Mouse (Mus musculus) frontal cortex, postnatal 10 days (tissue): ENCODE measurements around the gene Trp53rkb.

Source experiments
- DNase-seq, 2 experiments: peaks; one replicate each; pipeline ENCODE4 v3.0.0; 2022; ENCODE audit warnings: low spot score in 2 of 2, mixed read lengths in 1 of 2

The Trp53rkb gene

DNA sequence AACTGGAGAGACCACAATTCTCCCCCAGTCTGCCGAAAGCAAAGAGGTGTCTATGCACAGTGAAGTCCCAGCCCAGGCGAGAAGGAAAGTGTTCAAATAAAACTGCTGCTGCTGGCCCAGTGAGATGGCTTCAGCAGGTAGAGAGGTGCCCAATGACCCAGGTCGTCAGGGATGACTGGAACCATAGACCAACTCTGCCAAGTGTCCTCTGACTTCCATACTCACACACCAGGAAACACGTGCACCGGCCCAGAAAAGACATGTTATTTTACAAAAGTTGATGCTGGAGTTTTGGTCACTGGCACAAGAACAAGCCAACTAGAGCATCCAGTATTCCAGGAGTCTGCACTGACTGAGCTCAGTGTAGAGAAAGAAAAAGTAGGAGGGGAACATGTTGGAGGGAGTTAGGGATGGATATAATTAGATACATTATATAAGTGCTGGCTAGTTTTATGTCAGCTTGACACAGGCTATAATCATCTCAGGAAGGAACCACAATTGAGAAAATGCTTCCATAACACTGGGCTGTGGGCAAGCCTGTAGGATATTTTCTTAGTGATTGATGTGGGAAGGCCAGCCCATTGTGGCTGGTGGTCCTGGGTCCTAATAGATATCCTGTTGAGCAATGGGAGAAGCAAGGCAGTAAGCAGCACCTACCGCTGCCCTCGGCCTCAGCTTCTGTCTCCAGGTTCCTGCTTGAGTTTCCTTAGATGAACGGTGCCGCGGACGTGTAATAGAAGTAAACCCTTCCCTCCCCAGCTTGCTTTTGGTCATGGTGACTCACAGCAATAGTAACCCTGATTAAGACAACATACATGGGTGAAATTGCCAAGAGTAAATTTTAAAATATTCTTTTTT is 7.5 kb downstream of the Trp53rkb start:
- no peak for DNase-seq

DNA sequence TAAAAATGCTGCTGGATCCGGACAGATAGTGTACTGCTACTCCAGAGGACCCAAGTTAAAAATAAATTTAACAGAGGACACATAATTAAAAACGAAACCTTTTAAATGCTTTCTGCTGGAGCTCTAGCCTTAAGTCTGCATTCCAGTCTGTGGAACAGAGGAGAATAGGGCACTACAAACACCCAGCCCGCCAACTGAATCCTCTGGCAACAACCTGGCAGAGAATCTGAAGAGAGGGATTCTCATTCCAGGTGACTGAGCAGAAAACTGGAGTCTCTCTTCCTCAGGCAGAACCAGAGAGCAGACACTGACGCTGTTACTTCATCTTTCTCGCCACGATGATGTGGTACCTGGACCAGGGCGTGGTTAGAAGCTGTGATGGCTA is 8.1 kb downstream of the Trp53rkb start:
- DNase-seq: no peak

DNA sequence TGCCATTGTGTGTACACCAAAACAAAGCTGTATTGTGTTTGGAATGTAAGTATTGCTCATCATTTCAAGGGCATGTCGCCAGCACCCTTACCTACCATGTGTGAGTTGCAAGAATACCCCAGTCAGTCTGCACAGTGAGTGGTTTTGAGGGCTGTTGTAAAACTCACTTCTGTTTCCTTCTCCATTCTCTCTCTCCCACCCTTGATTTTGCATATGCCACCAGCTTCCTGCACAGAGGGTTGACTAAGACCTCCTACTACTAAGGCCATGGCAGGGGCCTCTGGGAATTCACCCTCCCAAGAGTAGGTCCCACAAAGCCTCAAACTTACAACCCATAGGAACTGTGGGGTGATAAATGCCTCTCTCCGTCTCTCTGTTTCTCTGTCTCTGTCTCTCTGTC is 9.1 kb downstream of the Trp53rkb start:
- DNase-seq: no peak

DNA sequence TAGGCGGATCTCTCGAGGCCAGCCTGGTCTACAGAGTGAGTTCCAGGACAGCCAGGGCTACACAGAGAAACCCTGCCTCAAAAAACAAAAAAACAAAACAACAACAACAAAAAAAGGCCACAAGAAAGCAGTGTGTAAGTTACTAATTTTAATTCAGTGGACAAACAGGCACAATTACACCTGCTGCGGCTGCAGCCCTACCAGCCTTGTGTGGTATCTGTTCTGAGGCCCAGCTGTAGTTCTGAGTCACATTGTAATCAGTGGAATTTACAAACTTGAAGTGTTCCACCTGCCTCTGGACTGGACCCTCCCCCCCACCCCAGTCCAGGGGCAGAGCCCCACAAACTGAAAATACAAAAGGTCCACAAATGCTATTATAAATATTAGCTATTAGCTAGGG is 11.0 kb downstream of the Trp53rkb start:
- no peak for DNase-seq

DNA sequence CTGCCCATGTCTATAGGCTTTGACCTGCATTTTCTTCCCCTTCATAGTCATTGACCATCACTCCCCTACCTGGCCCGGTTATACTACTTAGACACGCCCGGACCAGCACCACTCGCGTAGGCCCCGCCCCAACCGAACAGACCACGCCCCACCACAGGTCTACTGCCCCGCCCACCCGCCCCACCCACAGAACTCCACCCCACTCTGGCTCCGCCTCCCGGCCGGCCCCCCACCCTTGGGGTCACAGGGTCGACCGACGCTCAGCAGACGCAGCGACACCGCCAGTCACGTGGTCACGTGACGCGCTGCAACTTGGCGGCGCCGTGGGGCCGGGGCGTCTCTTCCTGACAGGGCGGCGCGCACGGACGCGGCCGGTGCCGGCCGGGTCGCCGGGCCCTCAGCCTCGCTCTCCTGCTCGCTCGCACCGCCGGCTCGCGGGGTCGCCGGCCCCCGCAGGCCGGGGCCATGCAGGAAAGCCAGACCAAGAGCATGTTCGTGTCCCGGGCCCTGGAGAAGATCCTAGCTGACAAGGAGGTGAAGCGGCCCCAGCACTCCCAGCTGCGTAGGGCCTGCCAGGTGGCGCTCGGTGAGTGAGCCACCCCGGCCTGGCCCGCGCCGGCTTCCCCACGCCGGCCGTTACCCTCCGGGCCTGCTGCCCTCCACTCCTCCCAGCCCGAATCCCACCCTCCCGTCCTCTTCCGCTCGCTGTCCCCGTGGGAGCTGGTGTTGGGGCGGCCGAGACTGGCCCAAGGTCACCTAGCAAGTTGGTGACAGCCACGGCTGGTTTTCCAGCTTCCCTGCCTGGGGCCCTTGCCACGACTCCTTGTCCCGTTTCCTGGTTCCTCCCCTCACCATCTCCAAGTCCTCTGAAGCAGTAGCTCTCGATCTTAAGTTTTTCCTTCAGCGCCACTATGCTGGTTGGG is 13.2 kb downstream of the Trp53rkb start, which contains the start of gene Arfgef2:
Arfgef2 (plus strand) TSS at position 339 of the 923 bp plus-strand sequence.
- DNase-seq: peak; percentile 83 to 85

DNA sequence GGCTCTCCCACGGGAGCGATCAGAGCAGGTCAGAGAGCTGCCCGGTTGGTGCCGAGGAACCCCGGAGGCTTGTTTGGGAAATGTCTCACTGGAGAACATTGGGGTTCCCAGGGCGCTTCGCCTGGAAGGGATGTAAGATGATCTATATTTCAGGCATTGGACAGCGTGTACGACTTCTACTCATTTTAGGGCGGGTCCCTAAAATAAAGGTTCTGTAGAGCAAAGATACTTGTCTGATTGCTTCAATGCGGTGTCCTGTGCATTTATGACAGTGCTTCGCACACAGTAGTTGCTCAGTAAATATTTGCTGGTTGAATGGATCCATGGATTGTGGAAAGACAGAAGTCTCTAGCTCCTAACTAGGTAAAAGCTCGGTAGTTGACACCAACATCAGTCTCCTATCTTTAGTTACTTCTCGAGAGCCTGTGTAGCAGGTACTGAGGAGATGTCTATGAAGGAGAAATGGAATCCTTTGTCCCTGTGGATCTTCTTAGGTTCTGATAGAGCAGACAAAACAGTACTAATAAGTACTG is 13.9 kb downstream of the Trp53rkb start:
- DNase-seq: no peak

DNA sequence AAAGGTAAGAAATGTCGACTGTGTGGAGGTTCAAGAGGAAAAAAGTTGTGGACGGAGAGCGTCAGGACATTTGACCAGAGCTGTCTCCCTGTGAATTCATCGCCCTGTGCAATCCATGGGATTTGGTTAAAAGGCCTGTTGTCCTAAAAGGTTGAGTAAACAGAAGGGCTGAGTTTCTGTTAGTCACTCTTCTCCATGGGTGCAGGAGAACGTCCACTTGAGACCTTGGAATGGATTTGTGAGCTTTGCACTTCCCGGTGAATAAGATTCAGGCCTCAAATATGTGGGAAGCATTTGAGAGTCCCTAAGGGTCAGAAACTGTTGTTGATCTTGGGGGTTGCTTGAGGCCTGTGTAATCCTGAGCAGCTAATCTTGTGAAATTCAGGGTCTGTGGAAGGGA is 14.5 kb downstream of the Trp53rkb start:
- DNase-seq: no peak

DNA sequence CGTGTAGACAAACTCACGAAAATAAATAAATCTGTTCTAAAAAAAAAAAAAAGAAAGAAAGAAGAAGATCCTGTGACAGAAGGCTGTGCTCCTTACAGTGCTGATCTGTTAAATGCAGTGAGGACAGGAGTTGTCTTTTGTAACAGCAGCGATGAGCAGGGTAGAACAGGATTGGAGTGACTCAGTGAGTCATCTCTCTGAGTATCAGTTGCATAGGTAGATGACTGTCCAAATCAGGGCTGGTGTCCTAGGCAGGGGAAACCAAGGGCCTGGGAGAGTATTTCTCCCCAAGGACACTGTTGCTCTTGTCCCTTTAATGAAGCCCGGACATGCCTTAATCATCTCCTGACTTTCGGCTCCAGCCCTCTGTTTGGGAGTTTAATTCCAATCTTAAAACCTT is 17.2 kb downstream of the Trp53rkb start:
- DNase-seq: no peak

DNA sequence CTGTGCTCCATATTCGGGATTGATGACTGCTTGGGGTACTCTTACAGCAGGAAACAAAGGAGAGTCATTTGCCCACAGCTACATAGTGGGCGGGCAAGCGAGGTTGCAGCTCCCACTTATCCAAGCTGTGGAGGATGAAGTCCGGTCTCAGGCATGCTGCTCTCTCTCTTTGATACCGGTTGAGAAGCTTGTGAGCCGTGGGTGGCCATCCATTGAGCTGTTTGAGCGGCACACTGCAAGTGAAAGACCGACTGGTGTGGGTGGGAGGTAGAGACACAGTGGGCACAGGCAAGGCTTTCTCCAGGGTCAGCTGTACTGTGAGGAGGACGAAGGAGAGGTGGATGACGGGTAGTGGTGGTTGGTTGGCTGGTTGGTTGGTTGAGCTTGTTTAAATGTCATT is 18.5 kb downstream of the Trp53rkb start:
- no peak for DNase-seq

DNA sequence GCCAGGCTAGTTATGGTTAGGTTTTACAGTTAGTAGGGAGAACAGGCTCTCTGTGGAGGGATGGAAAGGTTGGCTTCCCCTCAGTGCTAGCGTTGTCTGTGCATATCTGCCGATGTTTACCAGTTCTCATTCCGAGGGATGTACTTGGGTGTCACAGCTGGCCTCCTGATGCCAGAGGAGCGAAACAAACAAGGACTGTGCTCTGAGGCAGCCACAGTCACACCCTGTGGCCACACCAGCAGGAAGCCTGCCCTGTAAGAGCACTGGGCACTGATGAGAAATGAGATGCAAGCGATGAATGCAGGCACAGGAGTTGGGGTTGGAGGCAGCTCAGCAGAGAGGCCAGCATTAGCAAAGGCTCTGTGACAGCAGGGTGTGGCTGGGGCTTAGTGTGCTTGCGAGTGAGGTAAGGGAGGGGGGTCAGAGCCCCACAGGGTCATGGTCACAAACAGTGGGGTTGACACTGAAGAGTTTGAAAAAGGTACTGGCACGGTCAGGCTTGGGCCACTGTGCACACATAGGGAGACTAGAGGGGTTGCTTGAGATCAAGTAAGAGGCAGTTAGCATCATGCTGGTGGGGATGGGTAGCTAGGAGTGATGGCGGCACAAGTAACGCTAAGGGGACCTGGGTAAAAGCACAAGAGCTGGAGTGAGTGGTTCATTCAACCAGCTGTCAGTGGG is 26.3 kb downstream of the Trp53rkb start:
- no peak for DNase-seq

DNA sequence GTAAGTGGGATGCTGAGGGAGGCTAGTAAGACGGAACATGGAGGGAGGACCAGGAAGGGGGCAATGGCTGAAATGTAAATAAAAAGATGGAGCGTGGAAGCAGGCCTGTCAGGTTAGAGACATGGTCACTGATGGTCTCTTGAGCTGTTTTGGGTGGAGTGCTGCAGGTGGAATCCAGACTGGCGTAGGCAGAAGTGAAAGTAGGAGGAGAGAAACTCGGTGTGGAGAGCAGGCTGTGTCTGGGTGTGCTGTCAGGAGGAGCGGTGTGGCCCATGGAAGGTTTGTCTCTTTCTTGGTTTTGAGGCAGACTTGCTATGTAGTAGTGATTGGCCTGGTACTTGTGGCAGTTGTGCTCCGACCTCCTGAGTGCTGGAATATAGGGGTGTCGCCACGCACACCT is 27.5 kb downstream of the Trp53rkb start:
- no peak for DNase-seq

DNA sequence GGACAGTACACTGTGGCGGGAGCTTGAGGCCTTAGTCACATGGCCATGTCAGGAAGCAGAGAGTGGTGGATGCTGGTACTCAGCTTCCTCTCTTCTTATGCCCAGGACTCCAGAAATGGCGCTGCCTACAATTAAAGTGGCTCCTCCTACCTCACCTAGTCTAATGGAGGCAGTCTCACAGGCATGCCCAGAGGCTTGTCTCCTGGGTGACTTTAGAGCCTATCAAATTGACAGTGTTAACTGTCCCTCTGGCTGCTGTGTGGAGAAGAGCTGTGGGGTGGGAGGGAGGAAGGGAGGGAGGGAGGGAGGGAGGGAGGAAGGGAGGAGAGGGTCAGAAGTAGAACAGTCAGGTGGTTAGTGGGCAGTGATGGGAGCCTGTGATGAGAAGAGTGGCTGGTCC is 28.5 kb downstream of the Trp53rkb start:
- no peak for DNase-seq

DNA sequence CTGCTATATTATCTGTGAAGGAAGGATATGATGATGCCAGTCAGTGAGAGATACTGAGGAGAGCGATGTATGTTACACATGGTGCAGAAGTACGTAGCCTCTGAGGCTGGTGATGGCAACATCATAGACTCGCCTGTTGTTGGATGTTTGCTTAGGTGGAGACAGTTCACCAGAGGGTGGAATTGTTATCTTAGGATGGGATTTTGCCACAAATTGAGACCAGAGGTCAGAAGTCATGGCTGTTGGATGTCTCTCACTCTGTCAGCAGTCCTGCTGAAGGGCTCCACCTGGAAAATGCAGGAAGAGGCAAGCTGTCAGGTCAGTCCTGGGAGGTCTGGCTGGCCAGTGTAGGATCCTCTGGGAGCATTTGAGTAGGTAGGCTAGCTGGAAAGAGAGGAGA is 29.1 kb downstream of the Trp53rkb start:
- no peak for DNase-seq

DNA sequence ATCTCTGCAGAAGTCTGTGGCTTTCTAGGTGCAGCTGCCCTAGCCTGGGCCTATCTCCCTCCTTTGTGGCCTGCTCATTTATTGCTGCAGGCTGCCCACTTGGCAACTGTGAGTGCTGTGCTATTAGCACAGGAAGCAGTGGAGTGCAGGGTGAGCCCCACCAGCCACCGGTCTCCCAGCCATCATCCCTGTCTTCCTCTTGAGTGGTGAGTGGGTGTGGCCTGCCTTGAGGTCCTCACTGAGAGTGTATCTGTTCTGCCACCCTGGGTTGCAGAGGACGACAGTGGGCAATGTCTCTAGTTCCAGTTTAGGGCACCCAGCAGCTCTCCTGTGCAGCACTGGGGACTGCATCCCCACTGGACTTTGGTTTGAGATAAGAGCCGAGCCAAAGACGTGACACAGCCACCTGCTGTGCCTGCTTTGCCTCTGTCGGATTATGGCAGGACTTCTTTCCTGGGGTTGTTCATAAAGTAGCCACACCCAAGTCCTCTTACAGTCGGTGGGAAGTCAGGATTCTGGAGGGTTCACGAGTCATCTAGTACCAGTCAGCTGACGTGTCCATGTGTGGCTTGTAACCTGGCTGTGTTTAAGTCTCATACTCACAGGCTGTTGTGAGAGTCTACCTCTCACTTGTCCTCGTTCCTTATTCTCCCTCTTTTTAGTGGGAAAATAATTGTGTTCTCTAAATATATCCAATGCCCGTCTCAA is 29.9 kb downstream of the Trp53rkb start:
- no peak for DNase-seq

DNA sequence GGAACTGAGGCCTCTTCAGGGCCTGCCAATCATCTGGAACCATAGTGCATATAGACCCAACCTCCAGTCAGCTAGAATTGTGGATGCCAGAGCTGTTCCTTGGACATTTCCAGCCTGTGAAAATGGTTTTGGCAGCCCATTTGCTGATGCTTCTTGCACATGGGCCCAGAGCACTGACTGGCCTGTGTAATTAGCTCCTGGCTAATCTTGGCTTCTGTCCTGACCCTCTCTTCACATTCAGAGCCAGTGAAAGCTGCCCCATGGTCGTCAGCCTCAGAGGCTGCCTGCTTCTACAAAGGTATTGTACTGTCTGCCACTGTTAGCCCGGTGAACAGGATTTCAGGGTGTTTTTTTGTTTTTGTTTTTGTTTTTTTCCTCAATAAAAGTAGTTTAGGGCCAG is 30.6 kb downstream of the Trp53rkb start:
- DNase-seq: no peak

DNA sequence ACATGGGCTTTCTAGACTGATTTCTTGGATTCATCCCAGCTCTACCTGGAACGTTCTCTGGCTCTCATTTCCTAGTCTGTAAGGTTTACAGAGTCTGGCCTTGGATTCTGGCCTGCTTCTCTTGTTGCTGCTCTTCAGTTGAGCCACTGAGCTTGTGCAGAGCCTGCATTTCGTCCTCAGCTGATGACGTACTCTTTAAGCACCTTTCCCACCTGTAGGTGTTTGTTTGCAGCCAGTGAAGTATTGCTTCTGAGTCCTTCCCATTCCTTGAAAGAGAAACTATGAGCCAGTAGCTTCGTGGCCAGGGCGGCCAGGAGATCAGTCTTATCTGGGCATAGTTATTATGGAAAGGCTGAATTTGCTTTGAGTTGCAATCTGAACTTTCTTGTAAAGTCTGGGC is 32.1 kb downstream of the Trp53rkb start:
- DNase-seq: no peak

DNA sequence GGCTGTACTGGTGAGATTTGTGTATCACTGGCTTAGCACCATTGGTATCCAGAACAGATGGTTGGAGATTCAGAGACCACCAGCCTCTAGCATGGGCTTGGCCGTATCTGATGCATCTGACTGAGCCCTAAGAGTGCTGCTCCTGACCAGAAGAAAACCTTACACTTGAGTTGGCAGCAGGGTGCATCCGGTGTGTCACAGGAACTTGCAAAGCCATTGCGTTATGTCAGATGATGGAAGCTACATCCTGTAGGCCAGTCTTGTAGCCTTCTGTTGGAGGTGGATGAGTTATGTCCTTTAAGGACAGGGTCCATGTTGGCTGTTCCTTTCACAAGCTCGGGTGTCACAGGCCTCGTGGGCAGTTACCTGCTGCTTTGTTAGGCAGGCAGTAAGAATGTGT is 32.7 kb downstream of the Trp53rkb start:
- no peak for DNase-seq

DNA sequence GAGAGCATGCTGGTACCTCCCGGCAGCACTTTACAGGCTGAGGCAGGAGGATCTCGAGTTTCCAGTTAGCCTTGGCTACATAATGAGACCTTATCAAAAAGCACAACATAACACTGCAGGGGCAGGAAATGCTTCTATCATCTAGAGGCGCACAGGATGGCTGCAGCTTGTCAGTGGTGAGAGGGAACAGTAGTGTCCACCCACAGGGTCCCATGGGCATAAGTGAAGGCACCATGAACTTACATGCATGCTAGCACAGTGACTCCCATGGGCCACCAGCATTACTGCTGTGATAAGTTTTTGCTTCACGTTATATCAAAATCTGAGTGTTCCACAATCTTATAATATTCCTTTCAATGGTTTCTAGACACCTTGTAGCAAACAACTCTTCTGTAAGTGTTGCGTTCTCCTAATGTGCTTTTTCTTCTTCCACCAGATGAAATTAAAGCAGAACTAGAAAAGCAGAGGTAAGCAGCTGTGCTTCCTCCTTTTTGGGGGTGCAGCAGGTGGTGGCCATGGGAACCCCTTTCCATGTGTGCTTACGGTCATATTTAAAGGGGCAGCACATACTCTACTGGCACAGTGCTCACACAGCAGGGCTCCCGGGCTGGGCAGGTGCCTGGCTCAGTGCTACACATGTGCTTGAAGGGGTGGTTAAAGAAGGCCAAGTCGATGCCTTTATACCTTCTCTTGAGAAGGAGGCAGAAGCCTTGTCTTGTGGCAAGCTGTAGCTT is 34.3 kb downstream of the Trp53rkb start:
- DNase-seq: no peak

DNA sequence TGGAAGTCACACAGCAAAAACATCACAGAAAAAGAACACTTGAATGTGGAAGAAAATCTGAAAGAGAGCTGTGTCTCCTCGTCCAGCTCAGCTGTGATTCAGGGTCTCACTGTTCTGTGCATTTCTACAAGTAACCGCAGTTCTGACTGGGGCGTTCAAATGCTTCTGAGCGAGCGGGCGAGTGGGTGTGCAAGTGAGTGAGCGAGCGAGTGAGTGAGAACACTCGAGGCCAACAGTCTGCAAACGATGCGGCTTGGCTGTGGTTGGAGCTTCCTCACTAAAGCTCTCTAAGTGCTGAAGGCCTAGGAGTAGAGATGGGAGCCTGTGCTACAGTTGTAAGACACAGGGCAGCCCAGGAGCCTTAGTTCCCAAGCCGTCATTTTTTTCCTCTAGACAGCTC is 36.0 kb downstream of the Trp53rkb start:
- no peak for DNase-seq

DNA sequence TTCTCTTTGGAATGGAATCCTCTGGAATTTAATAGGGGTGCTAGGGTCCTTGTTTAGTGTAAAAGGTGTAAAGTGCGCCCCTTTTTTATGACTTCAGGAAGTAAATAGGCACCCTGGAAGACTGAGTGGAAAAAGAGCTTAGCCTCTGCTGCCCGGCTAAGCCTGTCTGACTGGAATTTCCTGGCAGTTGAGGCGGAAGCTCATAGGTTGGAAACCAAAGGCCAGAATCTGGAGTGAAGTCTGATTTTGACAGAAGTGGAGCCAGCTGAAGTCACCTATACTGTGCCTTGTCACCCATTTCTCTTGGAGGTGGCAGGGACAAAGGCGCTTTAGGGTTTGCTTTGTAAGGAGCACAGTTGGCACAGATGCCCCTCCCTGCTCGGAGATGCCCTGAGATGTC is 38.0 kb downstream of the Trp53rkb start:
- no peak for DNase-seq

DNA sequence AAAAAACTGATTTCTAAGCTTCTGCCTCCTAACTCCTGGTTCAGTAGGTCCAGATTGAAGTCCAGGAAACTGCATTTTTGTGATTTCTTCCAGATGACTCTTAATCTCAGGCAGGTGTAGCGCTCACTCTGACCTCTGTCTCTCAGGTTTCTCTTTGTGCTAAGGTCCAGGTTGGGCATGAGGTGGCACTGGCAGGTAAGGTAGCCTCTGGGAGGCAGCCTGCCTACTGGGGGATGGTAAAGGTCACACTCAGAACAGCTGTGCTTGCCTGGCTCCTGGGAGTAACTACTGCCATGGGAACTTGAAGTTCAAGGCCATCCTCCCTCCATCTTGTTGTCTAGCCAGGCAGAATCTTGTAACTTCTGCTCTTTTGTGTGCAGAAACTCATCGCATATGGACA is 41.8 kb downstream of the Trp53rkb start:
- DNase-seq: no peak
